Mouse (Mus musculus): ENCODE results near the gene Epm2aip1. TPM values are rescaled to one million over a fixed set of nuclear protein-coding genes. Genes with fewer than 3 reads are reported as not detected.

The Epm2aip1 gene
- total RNA-seq, 1 experiment from 2014 or later: 12.3 TPM

- ATAC-seq (replicated peaks; ENCODE audit: insufficient number of reproducible peaks, low FRiP score, low TSS enrichment, poor library complexity, severe bottlenecking): no peak
Measured at GRCm38 (mm10) chr9:111313299-111313698, 41.6 kb downstream of the Epm2aip1 start.

- no peak for ATAC-seq (replicated peaks; ENCODE audit: insufficient number of reproducible peaks, low FRiP score, low TSS enrichment, poor library complexity, severe bottlenecking)
Measured at GRCm38 (mm10) chr9:111313793-111314192, 42.1 kb downstream of the Epm2aip1 start.

- ATAC-seq (replicated peaks; ENCODE audit: insufficient number of reproducible peaks, low FRiP score, low TSS enrichment, poor library complexity, severe bottlenecking): no peak
Measured at GRCm38 (mm10) chr9:111314219-111314618, 42.5 kb downstream of the Epm2aip1 start.

GRCm38 (mm10) chr9:111320912-111321311 lies 49.2 kb downstream of the Epm2aip1 start:
- ATAC-seq (replicated peaks; ENCODE audit: insufficient number of reproducible peaks, low FRiP score, low TSS enrichment, poor library complexity, severe bottlenecking): no peak

- ATAC-seq (replicated peaks; ENCODE audit: insufficient number of reproducible peaks, low FRiP score, low TSS enrichment, poor library complexity, severe bottlenecking): no peak
Measured at GRCm38 (mm10) chr9:111324881-111325280, 53.2 kb downstream of the Epm2aip1 start.

Other genes with a start within 250 kb of the Epm2aip1 start
- 45.5 to 87.2 TPM (median 46.4 TPM) in 3 replicates for gene Ccrl2, start 214.4 kb upstream of the Epm2aip1 start, total RNA-seq (2017)
- 154 to 232 TPM (median 168 TPM) in 3 replicates for gene Lrrfip2, start 154.3 kb upstream of the Epm2aip1 start, total RNA-seq (2017)
- gene Mlh1, start 138 bp upstream of the Epm2aip1 start, total RNA-seq (2017): 19.3 to 59.3 TPM (median 34.8 TPM) in 3 replicates
- gene Trank1, start 39.8 kb downstream of the Epm2aip1 start, total RNA-seq (2017): 0.10 to 0.19 TPM in 2 of 3 replicates, not detected in the other
- not detected in 3 replicates for gene Dclk3, start 167.2 kb downstream of the Epm2aip1 start, total RNA-seq (2017)